Mouse (Mus musculus) urinary bladder, postnatal 25 days (tissue): ENCODE data around the gene Foxp1.

Source experiments
- DNase-seq: peaks from one replicate; pipeline ENCODE4 v3.0.0; 2022; ENCODE audit warnings: low spot score

Foxp1 gene

GRCm38 (mm10) chr6:99206437-99206870 lies 316.1 kb downstream of the Foxp1 start:
- no peak for DNase-seq

DNA sequence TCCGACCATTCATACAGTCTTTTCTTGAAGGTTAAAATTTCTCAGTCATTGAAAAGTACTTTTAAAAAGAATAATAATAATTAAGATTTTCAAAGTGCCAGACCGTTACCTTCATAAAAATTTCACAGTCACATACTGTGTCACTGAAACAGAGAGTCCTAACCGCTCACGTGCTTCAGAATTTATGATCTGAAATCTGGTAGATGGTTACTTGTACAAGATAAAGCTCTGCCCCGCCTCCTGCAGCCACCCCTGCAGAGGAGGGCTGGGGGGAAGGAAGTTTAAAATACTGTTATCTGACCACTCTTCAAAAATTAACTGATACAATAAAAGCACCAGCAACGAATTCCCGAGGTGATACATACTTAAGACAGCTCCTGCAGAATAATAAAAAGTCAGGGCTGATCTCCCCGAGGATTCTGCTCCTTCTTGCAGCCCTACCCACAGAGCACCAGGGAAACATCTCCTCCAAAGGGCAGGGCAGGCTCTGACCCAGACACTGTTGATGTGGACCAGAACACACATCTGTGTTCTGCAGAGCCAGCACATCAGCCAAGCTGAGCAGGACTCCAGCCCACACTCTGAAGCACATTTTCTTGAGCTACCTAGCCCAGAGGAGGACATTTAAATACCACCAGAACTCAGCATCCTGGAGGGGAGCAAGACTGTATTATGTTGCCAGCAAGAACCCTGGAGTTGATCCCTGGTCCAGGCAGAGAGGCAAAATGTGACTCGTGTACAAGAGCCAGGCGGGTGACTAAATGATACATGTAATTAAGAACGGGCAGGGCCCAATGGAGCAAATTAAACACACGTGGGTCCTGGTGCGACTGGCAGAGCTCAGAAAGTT lies 316.7 kb downstream of the Foxp1 start:
- no peak for DNase-seq

DNA sequence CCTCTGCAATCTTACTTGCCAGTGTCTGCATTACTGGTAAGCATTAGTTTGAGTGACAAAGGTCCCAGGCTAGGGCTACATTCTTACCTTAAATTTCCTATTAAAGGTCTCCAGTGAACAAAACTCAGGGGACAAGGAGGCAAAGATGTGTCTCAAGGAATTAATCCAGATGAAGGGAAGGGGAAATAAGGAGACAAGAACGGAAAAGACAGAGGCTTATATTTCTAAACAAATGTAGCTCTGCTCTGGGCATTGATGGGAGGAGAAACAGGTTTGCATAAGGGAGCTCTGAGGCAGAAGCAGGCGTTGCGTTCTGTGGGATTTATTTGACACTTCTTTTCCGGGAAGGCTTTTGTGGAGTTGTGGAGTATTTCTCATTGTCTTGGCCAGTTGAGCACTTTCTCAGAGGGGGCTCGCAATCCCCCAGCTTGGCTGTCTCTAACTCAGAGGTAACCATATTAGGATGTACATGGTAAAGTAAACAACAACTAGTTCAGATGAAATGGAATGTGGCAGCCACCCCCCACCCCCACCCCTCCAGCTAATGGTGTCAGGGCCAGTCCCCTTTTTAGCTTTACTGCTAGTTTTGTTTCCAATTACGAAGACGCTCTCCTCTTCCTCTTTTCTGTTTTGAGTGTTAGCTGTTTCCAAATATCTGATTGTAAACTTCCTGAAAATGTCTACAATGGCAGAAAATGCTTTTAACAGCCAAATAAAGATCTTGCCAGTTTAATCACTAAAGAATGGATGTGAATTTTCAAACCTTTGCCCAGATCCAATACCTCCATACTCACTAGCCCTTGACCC lies 317.5 kb downstream of the Foxp1 start:
- DNase-seq: no peak

DNA sequence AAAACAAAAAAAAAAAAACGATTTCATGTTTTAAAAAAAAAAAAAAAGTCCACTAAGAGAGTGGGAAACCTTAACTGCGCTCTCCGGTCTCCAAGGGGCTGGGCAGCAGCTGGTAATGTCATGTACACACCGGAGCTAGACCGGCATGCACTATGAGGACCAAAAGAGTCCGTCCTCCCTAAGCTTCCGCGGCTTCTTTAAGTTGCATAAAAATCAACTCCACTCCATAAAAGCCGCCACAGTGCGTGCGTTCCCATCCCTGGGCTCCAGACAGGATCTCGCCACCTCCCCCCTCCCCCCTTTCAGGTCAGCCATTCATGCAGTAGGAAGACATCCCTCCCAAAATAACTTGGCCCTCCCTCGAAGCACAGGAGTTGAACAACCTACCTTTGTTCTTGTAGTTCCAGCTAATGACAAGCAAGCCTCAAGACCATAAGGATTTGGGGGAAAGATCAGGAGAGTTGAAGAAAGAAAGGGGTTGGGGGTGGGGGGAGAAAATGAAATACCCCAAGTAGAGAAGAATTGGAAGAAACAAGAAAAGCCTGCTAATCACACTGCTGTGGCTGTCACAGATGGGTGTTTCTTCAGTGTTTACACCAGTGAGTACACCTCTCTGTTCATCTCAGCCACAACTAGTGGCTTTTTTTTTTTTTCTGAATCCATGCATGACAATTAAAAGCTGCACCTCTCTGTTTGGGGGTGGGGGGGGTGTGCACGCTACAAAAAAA lies 318.3 kb downstream of the Foxp1 start:
- DNase-seq: no peak

- DNase-seq: no peak
Observed at GRCm38 (mm10) chr6:99203231-99203630, 319.3 kb downstream of the Foxp1 start.

DNA sequence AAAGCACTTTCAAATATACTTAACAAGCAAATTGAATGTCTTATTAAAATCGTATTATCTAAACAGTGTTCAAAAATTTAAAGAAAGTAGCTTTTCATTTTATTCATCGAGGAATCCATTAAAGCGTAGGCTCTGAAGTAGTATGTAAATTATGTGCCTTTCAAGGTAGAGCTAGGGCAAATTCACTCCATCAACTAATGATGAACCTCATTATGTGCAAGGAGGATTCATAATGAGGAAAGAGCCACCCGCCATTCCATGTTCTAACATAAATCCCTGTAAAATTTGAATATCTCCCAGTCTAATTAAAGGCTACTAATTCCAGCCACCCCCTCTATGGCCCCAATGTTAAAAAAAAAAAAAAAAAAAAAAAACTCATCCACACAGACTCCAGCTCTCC lies 319.7 kb downstream of the Foxp1 start:
- DNase-seq: no peak

DNA sequence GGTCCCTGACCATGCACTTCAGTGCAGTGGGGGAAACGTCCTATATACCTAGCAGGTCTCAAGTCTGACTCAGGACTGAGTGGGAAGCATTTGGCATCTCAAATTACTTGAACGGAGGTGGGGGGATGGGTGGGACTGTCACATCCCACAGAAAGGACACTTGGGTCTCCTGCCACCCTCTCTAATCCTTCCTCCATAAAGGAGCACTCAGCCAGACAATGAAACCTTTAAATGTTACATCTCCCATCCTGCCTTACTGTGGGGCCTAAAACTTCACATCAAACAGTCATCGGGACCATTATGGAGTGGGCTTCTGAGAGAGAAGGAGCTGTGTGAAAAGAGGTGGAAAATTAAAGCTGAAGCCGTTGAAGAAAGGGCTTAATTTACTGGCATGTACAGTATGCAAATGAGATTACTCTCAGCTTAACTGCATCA lies 321.2 kb downstream of the Foxp1 start:
- DNase-seq: no peak

DNA sequence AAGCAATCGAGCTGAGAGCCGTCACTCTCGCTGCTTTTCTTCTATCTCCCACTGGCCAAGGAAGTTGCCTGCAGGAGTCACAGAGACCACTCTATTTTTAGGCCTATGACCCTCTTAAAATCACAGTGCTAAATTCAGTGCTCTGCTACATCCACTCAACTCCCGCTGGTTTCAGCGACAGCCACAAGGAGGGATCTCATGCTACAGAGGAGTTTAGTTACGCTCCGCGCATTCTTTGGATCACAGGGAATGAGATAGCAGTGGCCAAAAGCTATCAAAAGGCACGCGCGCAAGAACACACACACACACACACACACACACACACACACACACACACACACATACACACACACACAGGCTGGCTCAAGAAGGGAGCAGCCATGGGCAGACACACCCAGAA lies 321.9 kb downstream of the Foxp1 start:
- DNase-seq: no peak

DNA sequence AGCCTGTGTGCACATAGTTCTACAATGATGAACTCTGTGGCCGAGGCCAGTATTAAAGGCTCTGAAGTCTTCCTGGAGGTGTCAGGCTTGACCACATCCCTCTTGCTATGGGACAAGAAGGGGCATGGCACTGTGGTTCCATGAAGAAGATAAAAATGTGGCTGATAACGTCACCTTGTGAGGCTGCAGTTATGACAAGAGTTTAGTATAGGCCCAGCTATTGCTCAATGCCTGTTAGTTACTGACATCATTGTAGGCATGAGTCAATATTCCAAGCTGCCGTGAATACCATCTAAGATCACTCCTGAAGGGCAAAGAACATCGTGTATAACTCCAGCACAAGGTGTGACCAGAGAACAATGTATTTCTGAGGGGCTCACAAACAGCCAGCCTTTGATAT lies 323.2 kb downstream of the Foxp1 start:
- DNase-seq: no peak

DNA sequence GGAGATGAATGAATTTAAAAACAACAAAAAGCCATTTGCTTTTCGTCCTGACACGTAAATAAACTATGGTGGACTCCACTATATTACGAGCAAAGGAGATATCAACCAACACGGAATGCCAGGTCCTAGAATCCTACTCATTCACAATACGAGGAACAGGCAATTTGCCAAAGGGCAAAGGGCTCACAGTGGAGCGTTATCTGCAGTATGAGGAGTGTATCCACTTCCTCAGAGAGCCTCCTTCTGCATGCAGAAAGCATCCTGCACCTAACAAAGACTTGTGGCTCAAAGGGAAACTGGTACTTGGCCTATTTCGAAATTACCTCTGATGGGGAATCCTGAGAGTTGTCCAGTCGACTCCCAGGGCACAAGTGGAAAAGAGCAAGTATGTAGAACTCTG lies 328.8 kb downstream of the Foxp1 start:
- no peak for DNase-seq

DNA sequence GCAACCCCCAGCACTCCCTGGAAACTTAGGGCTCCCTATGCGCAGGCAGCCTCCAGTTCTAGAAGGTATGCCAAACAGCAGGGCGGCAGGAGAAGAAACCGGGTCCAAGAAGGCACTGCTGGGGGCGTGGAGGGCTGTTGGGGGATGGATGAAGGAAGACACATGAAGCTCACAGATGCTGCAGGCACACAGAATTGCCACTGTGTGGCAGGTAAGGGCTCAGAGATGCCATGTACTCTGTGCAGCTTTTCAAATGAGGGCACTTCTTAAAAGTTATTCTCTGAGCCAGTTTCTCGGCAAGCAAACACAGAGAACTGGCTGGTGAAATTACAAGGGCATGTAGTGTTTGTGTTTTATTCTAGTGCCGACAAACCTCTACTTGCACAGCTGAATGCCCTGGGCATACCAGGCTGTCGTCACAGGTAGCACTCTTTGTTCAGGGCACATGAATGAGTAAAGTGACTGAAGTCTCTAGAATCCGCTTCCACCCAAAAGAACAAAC lies 330.8 kb downstream of the Foxp1 start:
- no peak for DNase-seq

GRCm38 (mm10) chr6:99191041-99191635 lies 331.4 kb downstream of the Foxp1 start:
- no peak for DNase-seq

- DNase-seq: no peak
Observed at GRCm38 (mm10) chr6:99189967-99190366, 332.6 kb downstream of the Foxp1 start.

DNA sequence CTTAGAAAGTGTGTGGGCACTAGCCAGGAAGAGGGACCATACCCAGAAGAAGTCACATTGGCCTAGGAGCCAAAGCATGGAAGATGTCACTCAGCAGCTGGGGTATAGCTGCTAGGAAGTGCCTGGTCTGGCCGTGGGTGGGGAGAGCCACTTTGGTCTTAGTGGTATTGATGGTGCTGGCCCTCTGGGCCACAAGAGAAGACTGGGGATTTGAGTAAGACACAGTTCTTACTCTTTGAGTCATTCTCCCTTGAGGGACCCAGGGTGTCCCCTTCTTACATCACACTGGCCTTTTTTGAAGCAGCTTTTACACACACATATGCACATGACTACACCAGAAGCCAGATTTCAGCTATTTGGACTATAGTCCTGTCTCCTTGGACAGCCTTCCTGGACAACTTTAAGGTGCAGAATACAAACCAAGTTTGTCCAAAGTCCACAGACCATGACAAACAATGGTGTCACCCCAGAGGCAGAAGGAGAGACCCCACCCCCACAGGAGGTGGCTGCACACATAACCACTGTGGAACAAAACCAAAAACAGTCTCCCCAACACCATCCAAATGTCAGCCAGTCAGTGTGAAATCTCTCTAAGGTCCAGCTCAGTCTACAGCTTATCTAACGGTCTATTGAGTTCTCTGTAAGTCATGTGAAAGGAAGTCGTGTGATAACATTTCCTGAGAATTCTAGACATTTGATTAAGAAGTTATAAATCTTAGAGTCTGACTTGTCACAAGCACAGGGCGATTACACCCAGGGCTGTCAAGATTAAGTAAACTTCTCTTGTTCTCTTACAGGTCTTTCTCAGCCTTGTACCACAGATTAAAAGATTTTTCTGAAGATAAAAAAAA lies 333.9 kb downstream of the Foxp1 start:
- DNase-seq: no peak

GRCm38 (mm10) chr6:99187914-99188313 lies 334.6 kb downstream of the Foxp1 start:
- no peak for DNase-seq

GRCm38 (mm10) chr6:99187415-99187814 lies 335.1 kb downstream of the Foxp1 start:
- DNase-seq: no peak

DNA sequence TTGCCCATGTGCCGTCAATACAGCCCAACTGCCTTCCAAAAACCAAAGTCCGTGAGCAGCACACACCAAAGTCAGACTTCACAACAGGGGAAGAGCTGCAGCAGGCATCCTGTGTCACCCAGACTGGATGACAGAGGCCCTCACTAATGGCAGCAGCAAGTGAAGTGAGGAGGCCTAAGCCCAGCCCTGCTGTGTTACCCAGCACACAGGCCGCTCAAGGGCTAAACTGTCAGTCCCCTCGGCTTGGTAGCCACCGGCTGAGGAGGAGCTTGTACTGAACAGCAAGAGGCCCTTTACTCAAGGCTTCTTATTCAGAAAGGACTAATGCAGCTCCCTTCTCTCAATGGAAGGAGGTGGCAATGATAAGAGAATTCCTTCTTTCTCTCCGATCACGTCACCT lies 336.0 kb downstream of the Foxp1 start:
- DNase-seq: no peak

- no peak for DNase-seq
Observed at GRCm38 (mm10) chr6:99185797-99186196, 336.7 kb downstream of the Foxp1 start.

DNA sequence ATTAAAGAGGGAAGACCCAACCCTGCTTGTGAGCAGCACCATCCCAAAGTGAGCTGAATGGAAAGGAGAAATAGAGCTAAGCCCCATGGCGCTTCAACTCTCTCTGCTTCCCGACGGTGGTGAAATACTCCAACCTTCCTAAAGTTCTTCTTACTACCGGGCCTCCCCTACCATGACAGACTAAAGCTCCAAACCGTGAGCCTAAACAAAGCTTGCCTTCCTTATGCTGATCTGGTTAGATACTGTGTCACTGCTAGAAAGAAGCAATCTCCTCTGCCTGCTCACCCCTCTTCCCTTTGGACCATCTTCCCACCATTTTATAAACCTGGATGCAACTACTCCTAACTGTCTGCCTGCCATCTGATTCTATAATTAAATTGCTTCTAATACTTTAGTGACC lies 338.5 kb downstream of the Foxp1 start:
- no peak for DNase-seq

DNA sequence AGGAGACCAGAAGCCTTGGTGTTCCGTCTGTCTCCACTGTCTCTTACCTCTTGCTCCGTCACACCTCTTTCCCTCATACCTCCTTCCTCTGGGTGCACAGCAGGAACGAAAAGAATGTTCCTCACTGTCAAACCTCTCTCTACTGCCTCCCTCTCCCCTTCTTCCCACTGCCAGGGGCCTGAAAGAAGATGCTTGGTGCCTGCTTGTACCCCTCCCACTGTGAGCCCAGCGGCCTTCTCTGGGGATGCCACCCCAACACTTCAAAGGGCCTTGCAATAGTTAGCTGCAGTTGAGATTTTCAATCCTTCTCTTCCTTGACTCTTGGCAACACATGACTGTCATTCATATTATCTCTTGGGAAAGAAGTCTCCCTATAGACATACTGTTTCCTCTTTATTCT lies 339.7 kb downstream of the Foxp1 start:
- DNase-seq: no peak

DNA sequence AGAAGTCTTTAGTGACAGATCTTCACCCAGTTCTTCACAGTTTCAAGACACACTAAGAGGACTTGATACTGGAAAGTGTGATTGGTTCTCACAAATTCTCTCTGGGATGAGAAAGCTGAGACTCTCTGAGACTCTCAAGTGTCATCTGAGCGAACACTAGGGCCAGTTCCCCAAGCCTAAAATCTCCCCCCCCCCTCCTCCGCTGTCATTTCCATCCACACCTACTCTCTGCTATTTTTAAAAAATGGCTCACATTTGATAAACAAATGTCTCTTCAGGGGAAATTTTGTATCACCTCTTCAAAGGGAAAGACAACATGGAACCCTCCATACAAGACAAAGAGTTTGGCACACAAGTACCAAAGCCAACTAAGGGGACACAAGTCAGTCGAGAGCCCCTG lies 346.3 kb downstream of the Foxp1 start:
- no peak for DNase-seq
